Mouse (Mus musculus) embryonic facial prominence, embryonic 14.5 days (tissue): ENCODE data around the gene Gm38392. TPM values are rescaled to one million over a fixed set of nuclear protein-coding genes. Genes with fewer than 3 reads are reported as not detected.

ENCODE experiments used
- ATAC-seq: fragments of 200-750 bp; cut with Nextera tagmentation; 2 replicates; pipeline ENCODE4 v1.8.0; 2017; ENCODE audit warnings: low read depth, moderate number of reproducible peaks, moderate TSS enrichment
- DNase-seq: peaks from one replicate; pipeline ENCODE4 v3.0.0-alpha.2; 2015; ENCODE audit warnings: low spot score
- H3K27ac ChIP-seq: fragments of 300-500 bp; sonication (generic); replicated peaks from 2 replicates; pipeline ENCODE4 v1.5.1; 2014; ENCODE audit warnings: low read depth, mild to moderate bottlenecking, low read length, moderate library complexity
- H3K27me3 ChIP-seq: fragments of 300-500 bp; sonication (generic); replicated peaks from 2 replicates; pipeline ENCODE4 v1.6.1; 2014; ENCODE audit warnings: low read length; ENCODE audit not compliant: control insufficient read depth, insufficient read depth
- H3K36me3 ChIP-seq: fragments of 300-500 bp; sonication (generic); 2 replicates; pipeline ENCODE4 v1.6.1; 2014; ENCODE audit warnings: low read length, mixed read lengths; ENCODE audit not compliant: control insufficient read depth, insufficient read depth
- H3K4me1 ChIP-seq: fragments of 300-500 bp; sonication (generic); 2 replicates; pipeline ENCODE4 v1.6.1; 2014; ENCODE audit warnings: antibody characterized with exemption, low read length; ENCODE audit not compliant: control insufficient read depth, insufficient read depth
- H3K4me2 ChIP-seq: fragments of 300-500 bp; sonication (generic); 2 replicates; pipeline ENCODE4 v1.6.1; 2014; ENCODE audit warnings: low read depth, mild to moderate bottlenecking, low read length, moderate library complexity, mixed read lengths
- H3K4me3 ChIP-seq: fragments of 300-500 bp; sonication (generic); 2 replicates; pipeline ENCODE4 v1.5.1; 2014; ENCODE audit warnings: low read depth, mild to moderate bottlenecking, low read length
- H3K9ac ChIP-seq: fragments of 300-500 bp; sonication (generic); 2 replicates; pipeline ENCODE4 v1.6.1; 2014; ENCODE audit warnings: low read depth, mild to moderate bottlenecking, low read length, moderate library complexity, mixed read lengths
- H3K9me3 ChIP-seq: fragments of 300-500 bp; sonication (generic); 2 replicates; pipeline ENCODE4 v1.6.1; 2016; ENCODE audit warnings: low read length; ENCODE audit not compliant: control insufficient read depth
- WGBS: fragments of 180-500 bp; shearing (Covaris S2); extraction: QIAGEN DNeasy Blood & Tissue Kit; methylation state at CpG from one replicate; pipeline ENCODE4 v1.1.7; 2014; 5-methylcytosine and 5-hydroxymethylcytosine counted together
- polyA plus RNA-seq: library from polyadenylated mRNA; unstranded; fragments of >200 nt; fragmentation: Nextera tagmentation; extraction: Ambion mirVana; gene quantifications from 2 replicates; pipeline ENCODE4 v1.2.1, GENCODE M21; 2014

Gene Gm38392
- polyA plus RNA-seq, 1 experiment from 2014 or later = not detected

DNA sequence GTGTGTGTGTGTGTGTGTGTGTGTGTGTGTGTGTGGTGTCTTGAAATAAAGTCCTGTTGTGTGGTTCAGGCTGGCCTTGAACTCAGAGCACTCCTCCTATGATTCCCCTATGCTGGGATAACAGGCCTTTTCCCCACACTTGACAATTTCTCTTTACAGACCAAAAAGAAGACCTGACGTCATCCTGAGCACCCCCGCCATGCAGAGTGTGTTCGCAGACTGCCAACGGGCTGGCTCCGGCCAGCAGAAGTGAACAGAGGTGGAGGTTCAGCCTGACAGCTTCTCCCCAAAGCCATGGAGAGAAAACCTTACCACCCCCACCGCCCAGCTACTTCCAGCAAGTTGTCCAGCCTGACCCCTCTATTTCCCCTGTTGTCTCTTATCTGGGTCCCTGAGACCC is 57.5 kb downstream of the Gm38392 start:
- 79% methylated on average over 6 of the region's 6 CpGs for WGBS
- DNase-seq = no peak
- no peak overlapping the region for H3K9ac ChIP-seq
- no peak for ATAC-seq
- H3K9me3 ChIP-seq = no peaks in the 10 kb centered on the region
- peaks cover 30% of the 10 kb centered on the region; the same call in 1 of the 2 replicates for H3K27me3 ChIP-seq
- H3K4me3 ChIP-seq = no peak overlapping the region
- H3K4me2 ChIP-seq = no peak overlapping the region
- no peaks in the 10 kb centered on the region for H3K36me3 ChIP-seq
- H3K4me1 ChIP-seq = no peaks in the 10 kb centered on the region
- H3K27ac ChIP-seq = no peak overlapping the region

DNA sequence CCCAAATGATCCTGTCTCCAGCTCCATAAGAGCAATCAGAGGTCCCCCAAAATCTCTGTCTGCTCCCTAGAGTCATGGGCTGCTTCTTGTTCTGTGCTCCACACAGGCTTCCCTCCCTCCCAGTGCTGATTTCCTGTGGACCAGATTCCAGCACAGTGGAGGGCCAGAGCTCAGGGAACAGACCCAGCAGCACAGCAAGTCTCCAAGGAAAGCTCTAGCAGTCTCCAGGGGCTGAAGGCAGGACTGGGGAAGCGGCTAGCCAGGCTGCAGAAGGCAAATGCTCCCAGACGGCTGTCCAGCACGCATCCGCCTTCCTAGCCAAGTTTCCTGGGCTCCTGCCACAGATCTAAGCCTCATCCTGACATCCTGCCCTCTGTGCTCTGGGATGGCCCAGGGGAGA is 58.1 kb downstream of the Gm38392 start:
- H3K4me1 ChIP-seq = no peaks in the 10 kb centered on the region
- no peak overlapping the region for H3K4me2 ChIP-seq
- WGBS = 26% methylated on average over 4 of the region's 4 CpGs
- no peaks in the 10 kb centered on the region for H3K36me3 ChIP-seq
- no peaks in the 10 kb centered on the region for H3K9me3 ChIP-seq
- DNase-seq = no peak
- no peak overlapping the region for H3K27ac ChIP-seq
- H3K27me3 ChIP-seq = peaks cover 32% of the 10 kb centered on the region; the same call in 1 of the 2 replicates
- ATAC-seq = no peak
- no peak overlapping the region for H3K4me3 ChIP-seq
- no peak overlapping the region for H3K9ac ChIP-seq

DNA sequence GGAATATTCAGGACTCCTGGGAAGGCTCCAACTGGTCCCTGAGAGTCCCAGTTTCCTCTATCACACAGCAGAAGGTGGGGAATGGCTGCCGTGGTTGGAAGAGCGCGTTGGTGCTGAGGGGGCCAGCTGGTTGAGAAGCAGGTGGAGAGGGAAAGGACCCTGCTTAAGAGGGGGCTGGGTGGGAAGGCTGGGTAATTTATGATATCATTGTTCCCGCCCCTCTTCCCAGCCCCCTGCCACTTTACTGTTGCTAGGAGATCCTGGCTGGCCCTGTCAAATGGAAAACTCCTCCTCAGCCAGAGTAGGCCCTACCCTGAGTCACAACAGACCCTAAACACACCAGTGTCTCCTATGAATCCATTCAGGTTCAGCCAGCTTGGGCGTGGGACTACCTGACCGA is 59.0 kb downstream of the Gm38392 start:
- Histone ChIP-seq H3K36me3 (no peaks in the 10 kb centered on the region), H3K9me3 (no peaks in the 10 kb centered on the region), H3K4me3 (no peak overlapping the region), H3K4me2 (no peak overlapping the region), H3K4me1 (no peaks in the 10 kb centered on the region), H3K27me3 (peaks cover 24% of the 10 kb centered on the region; the same call in 1 of the 2 replicates), H3K9ac (no peak overlapping the region), H3K27ac (no peak overlapping the region)
- DNase-seq = no peak
- 67% methylated on average over 6 of the region's 6 CpGs for WGBS
- ATAC-seq = no peak

DNA sequence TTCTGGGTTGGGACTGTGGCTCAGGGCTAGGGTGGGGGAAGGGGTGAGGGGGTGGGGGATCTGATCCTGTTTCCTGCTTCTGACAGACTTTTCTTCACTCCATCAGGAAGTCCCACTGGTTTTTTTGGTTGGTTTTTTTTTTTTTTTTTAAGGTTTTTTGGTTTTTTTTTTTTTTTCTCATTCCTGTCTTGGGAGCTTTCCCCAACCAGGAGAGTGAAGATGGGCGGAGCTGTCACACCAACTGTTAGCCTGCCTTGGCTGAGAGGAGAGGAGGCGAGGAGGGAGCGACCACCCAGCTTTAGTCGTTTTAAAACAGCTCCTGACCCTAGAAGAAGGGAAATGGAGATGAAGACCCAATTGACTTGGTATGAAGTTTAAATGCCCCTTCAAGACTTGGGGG is 59.8 kb downstream of the Gm38392 start:
- Histone ChIP-seq H3K9me3 (no peaks in the 10 kb centered on the region), H3K9ac (no peak overlapping the region), H3K27me3 (peaks cover 29% of the 10 kb centered on the region; the same call in 1 of the 2 replicates), H3K27ac (no peak overlapping the region), H3K4me3 (no peak overlapping the region), H3K4me1 (no peaks in the 10 kb centered on the region), H3K36me3 (no peaks in the 10 kb centered on the region), H3K4me2 (no peak overlapping the region)
- no peak for ATAC-seq
- WGBS = 32% methylated on average over 4 of the region's 4 CpGs
- no peak for DNase-seq

DNA sequence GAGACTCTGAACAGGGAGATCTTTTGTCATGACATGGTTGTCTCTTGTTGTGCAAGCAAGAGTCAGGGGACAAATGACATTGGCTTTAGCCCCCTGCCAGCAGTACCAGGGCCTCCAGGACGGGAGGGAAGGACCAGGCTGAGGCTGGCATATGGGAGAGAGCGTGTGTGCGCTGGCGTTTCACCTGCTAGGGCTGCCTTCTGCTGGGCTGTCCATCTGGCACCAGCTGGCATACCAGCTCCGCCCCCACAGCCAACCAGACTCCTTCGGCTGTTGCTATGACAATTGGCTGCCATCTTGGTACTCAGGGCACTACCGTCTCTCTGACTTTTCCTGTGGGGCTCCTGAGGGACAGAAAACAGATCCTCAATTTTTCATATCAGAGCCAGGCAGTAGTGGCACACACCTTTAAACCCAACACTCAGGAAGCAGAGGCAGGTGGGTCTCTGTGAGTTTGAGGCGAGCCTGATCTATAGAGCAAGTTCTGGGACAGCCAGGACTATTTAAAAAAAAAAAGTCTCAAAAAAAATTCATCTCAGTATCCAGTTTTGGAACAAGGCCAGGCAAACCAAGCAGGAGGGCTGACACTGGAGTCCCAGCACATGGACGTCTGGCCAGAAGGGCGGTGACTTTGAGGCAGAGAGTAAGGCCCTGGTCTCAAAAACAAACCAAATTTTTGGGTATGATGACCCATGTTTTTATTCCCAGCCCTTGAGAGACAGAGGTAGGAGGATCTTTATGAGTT is 60.7 kb downstream of the Gm38392 start:
- DNase-seq (no peak), ATAC-seq (peak; percentile 24; the same call in 1 of the 2 replicates)
- Histone ChIP-seq H3K9me3 (no peaks in the 10 kb centered on the region), H3K4me1 (no peaks in the 10 kb centered on the region), H3K4me3 (no peak overlapping the region), H3K27ac (no peak overlapping the region), H3K36me3 (no peaks in the 10 kb centered on the region), H3K4me2 (no peak overlapping the region), H3K9ac (no peak overlapping the region), H3K27me3 (peaks cover 34% of the 10 kb centered on the region)
- 75% methylated on average over 10 of the region's 10 CpGs for WGBS

DNA sequence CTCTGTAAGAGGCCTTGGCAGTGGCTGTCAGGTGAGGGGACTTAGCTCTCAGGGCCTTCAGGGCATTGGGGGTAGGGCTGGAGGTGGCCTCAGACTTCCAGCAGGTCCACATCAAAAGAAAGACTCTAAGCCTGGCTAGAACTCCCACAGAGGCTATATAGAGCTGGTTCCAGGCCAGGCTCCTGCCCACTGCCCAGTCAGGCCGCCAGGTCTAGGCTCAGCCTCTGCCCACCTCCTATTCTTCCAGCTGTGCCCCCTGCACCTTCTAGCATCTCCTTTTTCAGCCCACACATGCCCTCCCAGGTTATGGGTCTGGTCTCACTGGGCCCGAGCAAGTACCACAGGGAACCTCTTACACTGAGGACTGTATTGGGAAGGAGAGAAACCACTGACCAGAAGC is 62.1 kb downstream of the Gm38392 start:
- WGBS = 53% methylated on average over 2 of the region's 2 CpGs
- no peaks in the 10 kb centered on the region for H3K36me3 ChIP-seq
- H3K27me3 ChIP-seq = peaks cover 33% of the 10 kb centered on the region
- no peak overlapping the region for H3K27ac ChIP-seq
- no peak overlapping the region for H3K4me2 ChIP-seq
- no peaks in the 10 kb centered on the region for H3K9me3 ChIP-seq
- DNase-seq (no peak), ATAC-seq (no peak)
- H3K4me1 ChIP-seq = no peaks in the 10 kb centered on the region
- no peak overlapping the region for H3K9ac ChIP-seq
- H3K4me3 ChIP-seq = no peak overlapping the region

DNA sequence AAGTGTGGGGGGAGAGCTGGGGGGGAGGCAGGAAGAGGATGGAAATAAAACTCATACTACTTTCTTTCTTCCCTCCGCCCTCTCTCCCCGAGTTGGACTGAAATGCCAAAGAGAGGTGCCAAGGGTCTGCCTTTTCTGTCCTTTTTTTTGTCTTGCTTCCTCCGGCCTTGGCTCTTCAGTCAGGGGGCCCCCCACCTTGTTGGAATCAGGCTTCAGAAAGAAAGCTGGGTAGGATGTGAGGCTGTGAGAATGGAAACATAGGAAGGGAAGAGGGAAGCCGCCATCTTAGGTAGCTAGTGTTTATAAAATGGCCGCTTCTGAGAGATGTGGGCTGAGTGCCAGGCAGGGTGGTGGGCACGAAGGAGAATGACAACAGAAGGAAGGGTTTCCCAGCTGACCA is 64.6 kb downstream of the Gm38392 start:
- no peaks in the 10 kb centered on the region for H3K9me3 ChIP-seq
- H3K4me2 ChIP-seq = no peak overlapping the region
- no peak for DNase-seq
- H3K36me3 ChIP-seq = no peaks in the 10 kb centered on the region
- H3K4me3 ChIP-seq = no peak overlapping the region
- WGBS = 84% methylated on average over 6 of the region's 6 CpGs
- H3K27ac ChIP-seq = no peak overlapping the region
- ATAC-seq = no peak
- H3K27me3 ChIP-seq = peaks cover 51% of the 10 kb centered on the region
- H3K9ac ChIP-seq = no peak overlapping the region
- no peaks in the 10 kb centered on the region for H3K4me1 ChIP-seq

DNA sequence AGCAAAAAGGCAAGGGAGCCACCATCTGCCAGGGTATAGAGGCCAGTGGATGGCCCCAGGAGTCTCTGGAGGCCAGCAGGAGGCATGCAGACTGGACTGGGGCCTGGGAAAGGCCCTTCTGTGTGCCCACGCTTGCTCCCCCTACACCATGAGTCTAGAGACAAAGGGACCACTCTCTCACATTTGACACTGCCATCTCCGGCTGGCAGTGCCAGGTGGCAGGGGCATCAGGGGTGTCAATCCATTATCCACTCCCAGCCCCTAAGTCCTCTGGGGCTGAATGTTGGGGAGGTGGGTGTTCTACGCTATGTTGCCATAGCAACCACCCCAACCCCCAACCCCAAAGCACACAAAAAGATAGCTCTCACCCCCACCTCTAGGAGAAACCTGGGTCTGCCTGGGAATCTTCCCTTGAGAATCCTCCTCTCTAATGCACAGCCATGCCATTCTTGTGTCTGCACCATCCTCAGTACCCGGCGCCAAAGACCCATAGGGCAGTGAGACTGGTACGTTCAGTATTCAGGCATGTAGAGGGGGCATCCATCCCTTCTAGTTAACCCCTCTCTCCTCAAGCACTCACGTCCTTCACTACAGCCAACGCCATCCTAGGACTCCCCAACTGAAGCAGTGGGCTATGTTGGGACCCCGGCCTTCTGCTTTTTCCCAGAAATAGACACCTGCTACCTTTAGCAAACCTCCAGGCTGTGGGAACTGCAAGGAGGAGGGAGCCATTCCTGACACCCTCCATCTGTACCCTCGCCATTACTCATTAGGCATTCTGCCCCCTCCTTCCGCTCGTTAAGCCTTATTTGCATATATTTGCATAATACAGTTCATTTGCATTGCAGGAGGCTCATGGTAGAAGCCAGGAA is 65.3 kb downstream of the Gm38392 start:
- whole genome bisulfite sequencing = 56% methylated on average over 12 of the region's 12 CpGs
- H3K36me3 ChIP-seq = no peaks in the 10 kb centered on the region
- no peak overlapping the region for H3K4me2 ChIP-seq
- DNase-seq = no peak
- no peak overlapping the region for H3K27ac ChIP-seq
- no peaks in the 10 kb centered on the region for H3K4me1 ChIP-seq
- H3K9ac ChIP-seq = no peak overlapping the region
- peak; percentile 30; the same call in 1 of the 2 replicates for ATAC-seq
- H3K9me3 ChIP-seq = no peaks in the 10 kb centered on the region
- H3K27me3 ChIP-seq = peaks cover 58% of the 10 kb centered on the region
- no peak overlapping the region for H3K4me3 ChIP-seq
